Mouse (Mus musculus) mouse trophoblast stem cell (cell line): ENCODE results near the gene Gprc6a.

Experiments
- in situ Hi-C, 2 experiments: fragments of 300-500 bp; cut with MseI, MboI; formaldehyde crosslinking; loops; 2 replicates in 1 of 2; 3 replicates in 1 of 2; pipeline ENCODE4 v1.15.1; 2025

The Gprc6a gene

GRCm38 (mm10) chr10:51590139-51590574 lies 41.1 kb downstream of the Gprc6a start, which contains the start of gene Fam162b:
Gene Fam162b (minus strand): TSS chr10:51590517.
- in situ Hi-C loops, result no loop called here

GRCm38 (mm10) chr10:51584919-51585318 lies 46.3 kb downstream of the Gprc6a start:
- in situ Hi-C loops, result no loop called here

GRCm38 (mm10) chr10:51584378-51584777 lies 46.9 kb downstream of the Gprc6a start:
- in situ Hi-C loops, result no loop called here

- in situ Hi-C loops, result loop anchor here in 1 of 2 experiments (25.0 kb wide), 1 partner anchor 216 kb away; no protein-coding TSS in a partner anchor
These were observed 59.9 kb downstream of the Gprc6a start for GRCm38 (mm10) chr10:51571225-51571996.
